Mouse (Mus musculus) midbrain, postnatal 0 days (tissue): Measurements from ENCODE around the gene C130060K24Rik. TPM values are rescaled to one million over a fixed set of nuclear protein-coding genes. Genes with fewer than 3 reads are reported as not detected.
A peak's percentile ranks its signal among the peaks of the same experiment; 100 is the strongest.

Source experiments
- ATAC-seq: fragments of 200-750 bp; cut with Nextera tagmentation; 2 replicates; pipeline ENCODE4 v1.8.0; 2017; ENCODE audit warnings: moderate number of reproducible peaks, mild to moderate bottlenecking, moderate TSS enrichment, moderate library complexity; ENCODE audit not compliant: low FRiP score
- DNase-seq: peaks from one replicate; pipeline ENCODE4 v3.0.0-alpha.2; 2015; ENCODE audit warnings: low spot score
- H3K27ac ChIP-seq: fragments of 300-500 bp; sonication (generic); 2 replicates; pipeline ENCODE4 v1.5.1; 2014; ENCODE audit warnings: low read depth, mild to moderate bottlenecking, low read length, mixed read lengths
- H3K27me3 ChIP-seq: fragments of 300-500 bp; sonication (generic); 2 replicates; pipeline ENCODE4 v1.6.1; 2014; ENCODE audit warnings: low read length, control low read depth, mixed read lengths; ENCODE audit not compliant: insufficient read depth
- H3K36me3 ChIP-seq: fragments of 300-500 bp; sonication (generic); 2 replicates; pipeline ENCODE4 v1.6.1; 2014; ENCODE audit warnings: low read length, control low read depth, mixed read lengths; ENCODE audit not compliant: insufficient read depth
- H3K4me1 ChIP-seq: fragments of 300-500 bp; sonication (generic); 2 replicates; pipeline ENCODE4 v1.6.1; 2014; ENCODE audit warnings: mild to moderate bottlenecking, control low read depth, antibody characterized with exemption, low read length, mixed read lengths; ENCODE audit not compliant: insufficient read depth
- H3K4me2 ChIP-seq: fragments of 300-500 bp; sonication (generic); 2 replicates; pipeline ENCODE4 v1.6.1; 2014; ENCODE audit warnings: low read depth, mild to moderate bottlenecking, low read length, mixed read lengths; ENCODE audit not compliant: poor library complexity, severe bottlenecking
- H3K4me3 ChIP-seq: fragments of 300-500 bp; sonication (generic); 2 replicates; pipeline ENCODE4 v1.5.1; 2014; ENCODE audit warnings: low read depth, mild to moderate bottlenecking, low read length, moderate library complexity
- H3K9ac ChIP-seq: fragments of 300-500 bp; sonication (generic); replicated peaks from 2 replicates; pipeline ENCODE4 v1.6.1; 2014; ENCODE audit warnings: mild to moderate bottlenecking, low read length, moderate library complexity, mixed read lengths; ENCODE audit not compliant: poor library complexity, severe bottlenecking
- H3K9me3 ChIP-seq: fragments of 300-500 bp; sonication (generic); 2 replicates; pipeline ENCODE4 v1.6.1; 2016; ENCODE audit warnings: low read length, control low read depth
- CTCF ChIP-seq: IDR thresholded peaks from 2 replicates; pipeline ENCODE4 v1.5.1; 2016; ENCODE audit warnings: antibody characterized with exemption, mild to moderate bottlenecking
- WGBS: fragments of 180-500 bp; shearing (Covaris S2); extraction: QIAGEN DNeasy Blood & Tissue Kit; methylation state at CpG from one replicate; pipeline ENCODE4 v1.1.7; 2014; 5-methylcytosine and 5-hydroxymethylcytosine counted together
- polyA plus RNA-seq: library from polyadenylated mRNA; unstranded; fragments of >200 nt; fragmentation: Nextera tagmentation; extraction: Ambion mirVana; gene quantifications from 2 replicates; pipeline ENCODE4 v1.2.1, GENCODE M21; 2015
- total RNA-seq: library from RNA; depleted of rRNA; stranded (reverse); fragments of >200 nt; gene quantifications from 2 replicates; pipeline ENCODE4 v1.2.3, GENCODE M21; 2014

C130060K24Rik gene
- total and polyA plus RNA-seq, 2 experiments from 2014 or later = 1.4 to 1.6 TPM

DNA sequence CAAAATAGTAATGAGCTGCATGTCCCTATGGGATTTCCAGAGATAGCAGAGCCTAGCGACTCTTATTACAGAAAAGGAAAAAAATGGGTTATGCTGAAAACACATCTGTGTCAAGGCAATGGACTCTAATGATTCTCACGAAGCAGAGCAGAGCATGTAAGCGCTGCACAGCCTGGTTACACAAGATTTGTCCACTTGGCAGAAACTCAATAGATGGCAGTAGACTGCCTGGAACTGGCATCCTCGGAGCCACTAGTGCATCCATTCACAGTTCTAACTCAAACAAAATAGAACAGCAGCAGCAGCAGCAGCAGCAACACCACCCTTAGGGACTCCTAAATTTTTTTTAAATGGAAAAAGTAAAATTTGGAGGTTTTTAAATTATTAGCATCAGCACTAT is 29.3 kb upstream of the C130060K24Rik start:
- WGBS = 59% methylated on average over 4 of the region's 4 CpGs
- Histone ChIP-seq H3K27ac (no peak overlapping the region), H3K9ac (no peak overlapping the region), H3K27me3 (no peaks in the 10 kb centered on the region), H3K36me3 (no peaks in the 10 kb centered on the region), H3K4me2 (no peak overlapping the region), H3K4me1 (no peaks in the 10 kb centered on the region), H3K9me3 (no peaks in the 10 kb centered on the region), H3K4me3 (no peak overlapping the region)
- no peak for ATAC-seq
- peak; percentile 32 for TF ChIP-seq CTCF
- DNase-seq = peak; percentile 63

DNA sequence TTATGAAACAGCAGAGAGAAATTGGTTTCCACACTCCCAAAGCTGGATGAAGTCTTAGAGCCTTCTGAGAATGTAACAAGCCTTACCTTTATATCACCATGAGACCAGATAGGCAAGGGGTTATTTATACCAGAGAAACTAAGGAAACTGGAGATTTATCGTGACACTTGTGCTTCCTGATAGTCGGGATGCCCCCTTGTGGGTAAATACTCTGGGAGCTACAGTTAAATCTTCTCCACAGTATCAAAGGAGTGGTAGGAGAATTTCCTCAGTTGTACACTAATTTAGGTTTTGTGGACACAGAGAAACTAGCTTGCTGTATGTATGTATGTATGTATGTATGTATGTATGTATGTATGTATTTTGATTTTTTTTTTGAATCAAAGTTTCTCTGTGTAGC is 5.0 kb upstream of the C130060K24Rik start:
- no peaks in the 10 kb centered on the region for H3K36me3 ChIP-seq
- 0 out of 2 replicates have a peak, but pooled peaks cover 5% of the 10 kb centered on the region for H3K27me3 ChIP-seq
- ATAC-seq = no peak
- no peak overlapping the region for H3K27ac ChIP-seq
- H3K4me2 ChIP-seq = no peak overlapping the region
- 0 out of 2 replicates have a peak, but pooled peaks cover 3% of the 10 kb centered on the region for H3K4me1 ChIP-seq
- no peak overlapping the region for H3K4me3 ChIP-seq
- H3K9ac ChIP-seq = no peak overlapping the region
- H3K9me3 ChIP-seq = no peaks in the 10 kb centered on the region
- DNase-seq = no peak
- TF ChIP-seq CTCF = peak; percentile 21; the same call in 1 of the 2 replicates
- 65% methylated on average over 2 of the region's 2 CpGs for WGBS

DNA sequence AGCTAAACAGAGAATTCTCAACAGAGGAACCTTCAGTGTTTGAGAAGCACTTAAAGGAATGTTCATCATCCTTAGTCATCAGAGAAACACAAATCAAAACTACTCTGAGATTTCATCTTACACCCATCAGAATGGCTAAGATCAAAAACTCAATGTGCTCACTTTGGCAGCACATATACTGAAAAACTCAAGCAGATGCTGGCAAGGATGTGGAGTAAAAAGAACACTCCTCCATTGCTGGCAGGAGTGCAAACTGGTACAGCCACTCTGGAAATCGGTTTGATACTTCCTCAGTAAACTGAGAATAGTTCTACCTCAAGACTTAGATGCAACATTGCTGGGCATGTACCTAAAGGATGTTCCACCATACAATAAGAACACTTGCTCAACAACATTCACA is 41.0 kb downstream of the C130060K24Rik start:
- ATAC-seq (no peak), DNase-seq (no peak)
- Histone ChIP-seq H3K4me3 (no peak overlapping the region), H3K36me3 (no peaks in the 10 kb centered on the region), H3K27ac (no peak overlapping the region), H3K9me3 (no peaks in the 10 kb centered on the region), H3K27me3 (no peaks in the 10 kb centered on the region), H3K4me1 (no peaks in the 10 kb centered on the region), H3K9ac (no peak overlapping the region), H3K4me2 (no peak overlapping the region)
- 91% methylated on average over 1 of the region's 1 CpGs for WGBS
- TF ChIP-seq CTCF = no peak

DNA sequence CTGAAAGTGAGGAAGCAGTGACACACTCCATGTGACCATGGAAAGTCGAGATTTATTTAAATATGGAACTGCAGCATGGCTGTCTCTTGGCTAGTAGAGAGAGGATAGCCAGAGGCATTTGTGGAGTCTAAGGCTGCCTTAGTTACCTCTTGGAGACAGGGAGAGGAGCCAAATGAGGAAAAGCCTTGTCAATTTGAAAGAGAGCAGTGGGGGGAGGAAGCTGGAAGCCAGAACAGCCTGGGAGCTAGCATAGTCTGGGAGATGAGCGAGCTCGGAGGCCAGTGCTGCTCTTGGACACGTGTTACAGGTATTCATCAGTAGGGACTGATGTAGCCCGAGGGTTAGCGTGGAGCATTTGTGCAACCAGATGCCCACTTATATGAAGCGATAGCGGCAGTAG is 46.2 kb downstream of the C130060K24Rik start:
- H3K4me3 ChIP-seq = no peak overlapping the region
- 70% methylated on average over 8 of the region's 8 CpGs for WGBS
- no peaks in the 10 kb centered on the region for H3K27me3 ChIP-seq
- no peak overlapping the region for H3K4me2 ChIP-seq
- TF ChIP-seq CTCF = no peak
- peak; percentile 49; the same call in 1 of the 2 replicates for ATAC-seq
- H3K36me3 ChIP-seq = no peaks in the 10 kb centered on the region
- H3K4me1 ChIP-seq = no peaks in the 10 kb centered on the region
- DNase-seq = peak; percentile 58
- H3K27ac ChIP-seq = no peak overlapping the region
- no peaks in the 10 kb centered on the region for H3K9me3 ChIP-seq
- H3K9ac ChIP-seq = no peak overlapping the region

DNA sequence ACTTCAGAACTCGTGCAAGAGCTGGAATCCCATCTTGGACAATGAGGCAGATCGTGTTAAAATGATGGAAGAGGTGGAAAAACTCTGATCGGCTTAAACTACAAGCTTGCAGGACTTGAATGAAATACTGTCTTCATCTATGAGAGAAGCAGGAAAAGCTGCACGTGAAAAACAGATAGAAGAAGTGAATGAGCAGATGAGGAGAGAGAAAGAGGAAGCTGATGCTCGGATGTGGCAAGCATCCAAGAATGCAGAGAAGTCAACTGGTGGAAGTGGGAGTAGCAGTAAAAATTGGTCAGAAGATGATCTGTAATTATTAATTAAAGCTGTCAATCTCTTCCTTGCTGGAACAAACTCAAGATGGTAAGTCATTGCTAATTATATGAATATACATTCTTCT is 52.3 kb downstream of the C130060K24Rik start:
- no peak overlapping the region for H3K9ac ChIP-seq
- no peaks in the 10 kb centered on the region for H3K36me3 ChIP-seq
- H3K4me3 ChIP-seq = no peak overlapping the region
- H3K4me2 ChIP-seq = no peak overlapping the region
- no peaks in the 10 kb centered on the region for H3K4me1 ChIP-seq
- no peak for TF ChIP-seq CTCF
- WGBS = 91% methylated on average over 5 of the region's 5 CpGs
- H3K27ac ChIP-seq = no peak overlapping the region
- no peaks in the 10 kb centered on the region for H3K9me3 ChIP-seq
- DNase-seq = no peak
- no peak for ATAC-seq
- no peaks in the 10 kb centered on the region for H3K27me3 ChIP-seq

DNA sequence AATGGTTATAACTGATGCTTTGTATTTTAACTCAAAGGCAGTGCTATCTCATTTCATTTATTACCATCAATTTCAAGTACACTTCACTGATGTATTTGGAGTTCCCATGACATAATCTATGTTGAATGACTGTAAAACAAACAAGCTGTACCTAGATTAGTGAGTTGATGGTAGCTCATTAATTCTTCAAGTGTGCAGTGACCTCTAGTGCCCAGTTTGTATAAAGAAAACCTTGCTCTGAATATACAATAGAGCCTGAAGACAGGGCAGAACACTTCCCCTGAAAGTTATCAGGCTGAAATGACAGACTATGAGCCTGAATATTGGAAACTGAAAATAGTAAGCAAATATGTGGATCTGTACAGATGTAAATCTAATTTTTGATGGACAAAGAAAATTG is 72.6 kb downstream of the C130060K24Rik start:
- H3K27me3 ChIP-seq = no peaks in the 10 kb centered on the region
- TF ChIP-seq CTCF = peak; percentile 77
- DNase-seq = peak; percentile 78
- no peaks in the 10 kb centered on the region for H3K9me3 ChIP-seq
- no peaks in the 10 kb centered on the region for H3K36me3 ChIP-seq
- no peak overlapping the region for H3K9ac ChIP-seq
- ATAC-seq = no peak; the same call in 1 of the 2 replicates
- no peaks in the 10 kb centered on the region for H3K4me1 ChIP-seq
- no peak overlapping the region for H3K4me3 ChIP-seq
- H3K4me2 ChIP-seq = no peak overlapping the region
- no peak overlapping the region for H3K27ac ChIP-seq
